Mouse (Mus musculus): ENCODE data around the gene Peg12. TPM values are rescaled to one million over a fixed set of nuclear protein-coding genes. Genes with fewer than 3 reads are reported as not detected.

Gene Peg12
- total RNA-seq, 2 experiments from 2014 or later = 0.94 to 2.5 TPM

Other genes with a start within 250 kb of the Peg12 start
- gene Ndn, start 117.9 kb downstream of the Peg12 start, total RNA-seq (2015) = 0.05 TPM in 1 of 2 replicates, not detected in the other
- gene Ndn, start 117.9 kb downstream of the Peg12 start, total RNA-seq (2017) = not detected in 2 replicates
- not detected in 2 replicates for gene Magel2, start 87.5 kb downstream of the Peg12 start, total RNA-seq (2015)
- not detected in 2 replicates for gene Magel2, start 87.5 kb downstream of the Peg12 start, total RNA-seq (2017)
- gene Mkrn3, start 44.4 kb downstream of the Peg12 start, total RNA-seq (2015) = 0.10 and 0.32 TPM in 2 replicates
- gene Mkrn3, start 44.4 kb downstream of the Peg12 start, total RNA-seq (2017) = 0.14 TPM in 1 of 2 replicates, not detected in the other